Mouse (Mus musculus) megakaryocyte, embryonic 14.5 days (primary cell): ENCODE measurements around the gene Cygb.

Source experiments
- FLI1 ChIP-seq: IDR thresholded peaks from 2 replicates; pipeline ENCODE4 v1.6.1; 2012; ENCODE audit warnings: low read length, inconsistent platforms, mixed read lengths
- GATA1 ChIP-seq: IDR thresholded peaks from 3 replicates; pipeline ENCODE4 v1.6.1; 2012; ENCODE audit warnings: mixed read lengths, low read length, inconsistent platforms, borderline replicate concordance

GRCm38 (mm10) chr11:116695194-116695880 is 41.2 kb upstream of the Cygb start:
- TF ChIP-seq GATA1 (no peak), FLI1 (no peak)
